Mouse (Mus musculus) erythroblast, embryonic 14.5 days (primary cell): ENCODE data around the gene Tex30.

Experiments
- GATA1 ChIP-seq: IDR thresholded peaks from 2 replicates; pipeline ENCODE4 v1.6.1; 2012; ENCODE audit warnings: low read length, inconsistent platforms, mixed read lengths
- TAL1 ChIP-seq: IDR thresholded peaks from 3 replicates; pipeline ENCODE4 v1.6.1; 2012; ENCODE audit warnings: low read length, inconsistent platforms, mixed read lengths

DNA sequence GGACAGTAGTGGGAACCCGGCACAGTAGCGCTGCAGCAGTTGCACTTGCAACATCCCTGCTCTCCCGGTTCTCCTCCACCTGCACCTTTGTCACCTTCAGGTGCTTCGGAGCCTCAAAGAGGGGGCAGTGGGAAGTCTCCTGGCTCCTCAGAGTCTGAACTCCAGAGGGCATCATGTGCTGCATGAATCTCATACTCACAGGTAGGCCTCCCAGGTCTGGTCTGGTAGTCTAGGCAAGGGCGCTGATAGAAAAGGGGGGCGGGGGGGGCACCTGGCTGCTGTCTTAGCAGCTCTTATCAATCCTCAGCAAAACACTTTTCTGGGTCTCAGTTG lies 17.8 kb upstream of the Tex30 start:
- TF ChIP-seq TAL1 (no peak), GATA1 (no peak)
